12 mouse cellular contexts compared by ENCODE assay signal in genomic region chr7:68293997-68294789, GRCm38 (mm10). TPM values are rescaled to one million over a fixed set of nuclear protein-coding genes. Genes with fewer than 3 reads are reported as not detected.
DNase-seq lines count a peak whose midpoint lies in the region; ATAC-seq and TF ChIP-seq lines count a peak whose summit lies in the region.
"Had no signal": no experiment of that assay in that cellular context is flagged by ENCODE, and none has a peak within 500 bp of the region (broad histone marks: within the 10 kb centered on the region; RNA-seq: fewer than 3 reads in every experiment).

No protein-coding gene starts in this region.

- H3K4me3 ChIP-seq in heart, postnatal 0 days (ENCODE audit: low read depth, low read length), result no peak overlapping the region
- H3K4me3 ChIP-seq in heart, embryonic 10.5 days, result no peak overlapping the region
- H3K4me3 ChIP-seq in embryonic facial prominence, embryonic 12.5 days, result no peak overlapping the region
- H3K4me3 ChIP-seq in limb, embryonic 12.5 days (replicated peaks), result no peak overlapping the region
- H3K4me3 ChIP-seq in forebrain, embryonic 12.5 days (replicated peaks), result no peak overlapping the region
- no peak overlapping the region for H3K4me3 ChIP-seq in liver, postnatal 0 days (ENCODE audit: low read depth, low read length)
- H3K4me3 ChIP-seq: megakaryocyte, embryonic 14.5 days had no signal

- H3K36me3 ChIP-seq in heart, postnatal 0 days (replicated peaks; ENCODE audit: control insufficient read depth, insufficient read depth, low read length), result no peaks in the 10 kb centered on the region
- H3K36me3 ChIP-seq in heart, embryonic 10.5 days, result no peaks in the 10 kb centered on the region
- H3K36me3 ChIP-seq in embryonic facial prominence, embryonic 12.5 days, result no peaks in the 10 kb centered on the region
- H3K36me3 ChIP-seq in limb, embryonic 12.5 days, result no peaks in the 10 kb centered on the region
- H3K36me3 ChIP-seq in forebrain, embryonic 12.5 days (replicated peaks), result no peaks in the 10 kb centered on the region
- H3K36me3 ChIP-seq in liver, postnatal 0 days (replicated peaks; ENCODE audit: insufficient read depth, low read length), result no peaks in the 10 kb centered on the region

- no peak for DNase-seq in heart, postnatal 0 days (ENCODE audit: low spot score)
- DNase-seq in heart, embryonic 10.5 days (ENCODE audit: low spot score), result no peak
- DNase-seq in R1 (ENCODE audit: low read depth, low spot score), result peak; percentile 39
- no peak for DNase-seq in right cerebral cortex, adult 2 months (ENCODE audit: low spot score in 2 of 2)
- DNase-seq in liver, postnatal 0 days, result no peak
- DNase-seq: cerebellum, postnatal 25 days; retina, postnatal 1 day had no signal

- H3K4me2 ChIP-seq in heart, postnatal 0 days (ENCODE audit: low read depth, low read length), result peak overlapping the region; percentile 21; the same call in 1 of the 2 replicates
- H3K4me2 ChIP-seq in embryonic facial prominence, embryonic 12.5 days (replicated peaks), result peak overlapping the region; percentile 30
- peak overlapping the region; percentile 14 for H3K4me2 ChIP-seq in limb, embryonic 12.5 days
- H3K4me2 ChIP-seq in forebrain, embryonic 12.5 days, result no peak overlapping the region
- H3K4me2 ChIP-seq in liver, postnatal 0 days (ENCODE audit: low read depth, low read length), result no peak overlapping the region
- H3K4me2 ChIP-seq: hindbrain, embryonic 14.5 days had no signal

- H3K27ac ChIP-seq in heart, postnatal 0 days (ENCODE audit: low read depth), result 0 out of 2 replicates have a peak overlapping the region, but pooled peaks have one; percentile 5
- no peak overlapping the region for H3K27ac ChIP-seq in heart, embryonic 10.5 days
- H3K27ac ChIP-seq in embryonic facial prominence, embryonic 12.5 days, result peak overlapping the region; percentile 87
- peak overlapping the region; percentile 86 for H3K27ac ChIP-seq in limb, embryonic 12.5 days
- no peak overlapping the region for H3K27ac ChIP-seq in forebrain, embryonic 12.5 days
- no peak overlapping the region for H3K27ac ChIP-seq in liver, postnatal 0 days (ENCODE audit: low read depth)
- H3K27ac ChIP-seq: hindbrain, embryonic 14.5 days had no signal

- peak; percentile 47; the same call in 1 of the 2 replicates for ATAC-seq in heart, postnatal 0 days (ENCODE audit: insufficient read depth, low read depth)
- ATAC-seq in embryonic facial prominence, embryonic 12.5 days (ENCODE audit: insufficient number of reproducible peaks, insufficient read depth, low FRiP score, low TSS enrichment), result peak; percentile 73; the same call in 1 of the 2 replicates
- ATAC-seq in limb, embryonic 12.5 days (ENCODE audit: insufficient number of reproducible peaks, insufficient read depth, low FRiP score, low TSS enrichment, low read depth), result peak; percentile 67; the same call in 1 of the 2 replicates
- no peak for ATAC-seq in forebrain, embryonic 12.5 days (ENCODE audit: low FRiP score)
- no peak for ATAC-seq in liver, postnatal 0 days

- H3K27me3 ChIP-seq in heart, postnatal 0 days (ENCODE audit: control insufficient read depth, insufficient read depth, low read length), result no peaks in the 10 kb centered on the region
- H3K27me3 ChIP-seq in heart, embryonic 10.5 days (ENCODE audit: insufficient read depth, poor library complexity, severe bottlenecking), result no peaks in the 10 kb centered on the region
- no peaks in the 10 kb centered on the region for H3K27me3 ChIP-seq in embryonic facial prominence, embryonic 12.5 days
- no peaks in the 10 kb centered on the region for H3K27me3 ChIP-seq in limb, embryonic 12.5 days
- H3K27me3 ChIP-seq in forebrain, embryonic 12.5 days, result no peaks in the 10 kb centered on the region
- no peaks in the 10 kb centered on the region for H3K27me3 ChIP-seq in liver, postnatal 0 days (ENCODE audit: insufficient read depth, low read length)
- H3K27me3 ChIP-seq: megakaryocyte, embryonic 14.5 days had no signal

- no peak for TF ChIP-seq CTCF in heart, postnatal 0 days (IDR thresholded peaks at IDR 0.05; ENCODE audit: low read depth)
- TF ChIP-seq CTCF in liver, postnatal 0 days (IDR thresholded peaks at IDR 0.05; ENCODE audit: low read depth), result no peak

- no peaks in the 10 kb centered on the region for H3K4me1 ChIP-seq in heart, postnatal 0 days (ENCODE audit: control insufficient read depth, insufficient read depth)
- H3K4me1 ChIP-seq in heart, embryonic 10.5 days, result 0 out of 2 replicates have a peak, but pooled peaks cover 6% of the 10 kb centered on the region
- H3K4me1 ChIP-seq in embryonic facial prominence, embryonic 12.5 days, result peaks cover 12% of the 10 kb centered on the region
- H3K4me1 ChIP-seq in limb, embryonic 12.5 days (replicated peaks), result peaks cover 19% of the 10 kb centered on the region
- no peaks in the 10 kb centered on the region for H3K4me1 ChIP-seq in forebrain, embryonic 12.5 days
- no peaks in the 10 kb centered on the region for H3K4me1 ChIP-seq in liver, postnatal 0 days (ENCODE audit: insufficient read depth)

- no peaks in the 10 kb centered on the region for H3K9me3 ChIP-seq in heart, postnatal 0 days (replicated peaks; ENCODE audit: control insufficient read depth, low read length)
- H3K9me3 ChIP-seq in heart, embryonic 10.5 days, result no peaks in the 10 kb centered on the region
- no peaks in the 10 kb centered on the region for H3K9me3 ChIP-seq in embryonic facial prominence, embryonic 12.5 days
- H3K9me3 ChIP-seq in limb, embryonic 12.5 days, result no peaks in the 10 kb centered on the region
- no peaks in the 10 kb centered on the region for H3K9me3 ChIP-seq in forebrain, embryonic 12.5 days
- no peaks in the 10 kb centered on the region for H3K9me3 ChIP-seq in liver, postnatal 0 days (ENCODE audit: low read length)
- H3K9me3 ChIP-seq: megakaryocyte, embryonic 14.5 days had no signal

- H3K9ac ChIP-seq in heart, postnatal 0 days (replicated peaks; ENCODE audit: low read depth, low read length), result no peak overlapping the region
- H3K9ac ChIP-seq in embryonic facial prominence, embryonic 12.5 days, result no peak overlapping the region
- H3K9ac ChIP-seq in limb, embryonic 12.5 days (replicated peaks), result no peak overlapping the region
- no peak overlapping the region for H3K9ac ChIP-seq in forebrain, embryonic 12.5 days
- H3K9ac ChIP-seq in liver, postnatal 0 days (replicated peaks), result no peak overlapping the region
- H3K9ac ChIP-seq: hindbrain, embryonic 14.5 days had no signal

- WGBS in heart, postnatal 0 days, result 50% methylated on average over 16 of the region's 16 CpGs
- WGBS in heart, embryonic 10.5 days, result 69% methylated on average over 16 of the region's 16 CpGs
- 39% methylated on average over 16 of the region's 16 CpGs for WGBS in embryonic facial prominence, embryonic 12.5 days
- WGBS in limb, embryonic 12.5 days, result 32% methylated on average over 16 of the region's 16 CpGs
- 79% methylated on average over 16 of the region's 16 CpGs for WGBS in forebrain, embryonic 12.5 days
- WGBS in liver, postnatal 0 days (ENCODE audit: insufficient replicate concordance), result 72% methylated on average over 16 of the region's 16 CpGs

- no peak for TF ChIP-seq EP300 in heart, postnatal 0 days (IDR thresholded peaks at IDR 0.05; ENCODE audit: low read depth)
- TF ChIP-seq EP300 in liver, postnatal 0 days (IDR thresholded peaks at IDR 0.05; ENCODE audit: low read depth), result no peak

RNA-seq across cellular contexts. Expression of gene Fam169b, which starts 20.6 kb away (rescaled TPM):
- total RNA-seq in heart, postnatal 0 days (2014; rRNA removed; ENCODE audit: low replicate concordance), result 0.08 and 1.7 TPM in 2 replicates
- 0.12 and 0.18 TPM in 2 replicates for polyA plus RNA-seq in heart, postnatal 0 days (2015; fragmentation: Nextera tagmentation; extraction: Ambion mirVana)
- polyA plus RNA-seq in heart, embryonic 10.5 days (2016; fragmentation: Nextera tagmentation; extraction: Ambion mirVana), result 0.19 and 0.28 TPM in 2 replicates
- polyA plus RNA-seq in embryonic facial prominence, embryonic 12.5 days (2016; fragmentation: Nextera tagmentation; extraction: Ambion mirVana), result 1.4 and 2.3 TPM in 2 replicates
- 1.6 and 1.8 TPM in 2 replicates for polyA plus RNA-seq in limb, embryonic 12.5 days (2016; fragmentation: Nextera tagmentation; extraction: Ambion mirVana)
- polyA plus RNA-seq in forebrain, embryonic 12.5 days (2016; fragmentation: Nextera tagmentation; extraction: Ambion mirVana), result 0.49 and 0.74 TPM in 2 replicates
- 4.5 and 4.7 TPM in 2 replicates for polyA plus RNA-seq in liver, postnatal 0 days (2015; fragmentation: Nextera tagmentation; extraction: Ambion mirVana)

RNA-seq across cellular contexts. Expression of gene Pgpep1l, which starts 30.2 kb away (rescaled TPM):
- 1.2 TPM in 1 of 2 replicates, not detected in the other for total RNA-seq in heart, postnatal 0 days (2014; rRNA removed; ENCODE audit: low replicate concordance)
- polyA plus RNA-seq in heart, postnatal 0 days (2015; fragmentation: Nextera tagmentation; extraction: Ambion mirVana), result 0.18 TPM in 1 of 2 replicates, not detected in the other
- polyA plus RNA-seq in heart, embryonic 10.5 days (2016; fragmentation: Nextera tagmentation; extraction: Ambion mirVana), result not detected in 2 replicates
- not detected in 2 replicates for polyA plus RNA-seq in embryonic facial prominence, embryonic 12.5 days (2016; fragmentation: Nextera tagmentation; extraction: Ambion mirVana)
- not detected in 2 replicates for polyA plus RNA-seq in limb, embryonic 12.5 days (2016; fragmentation: Nextera tagmentation; extraction: Ambion mirVana)
- not detected in 2 replicates for polyA plus RNA-seq in forebrain, embryonic 12.5 days (2016; fragmentation: Nextera tagmentation; extraction: Ambion mirVana)
- polyA plus RNA-seq in liver, postnatal 0 days (2015; fragmentation: Nextera tagmentation; extraction: Ambion mirVana), result not detected in 2 replicates

Comparison
In these comparisons a context has a peak if more than half of its experiments do, and no peak if none do; other contexts are left out.
1. H3K27ac ChIP-seq: peak in heart, postnatal 0 days (single experiment), embryonic facial prominence, embryonic 12.5 days (single experiment) and limb, embryonic 12.5 days (single experiment); none in heart, embryonic 10.5 days (single experiment), forebrain, embryonic 12.5 days (single experiment) and liver, postnatal 0 days (single experiment).
2. ATAC-seq: peak in heart, postnatal 0 days (single experiment), embryonic facial prominence, embryonic 12.5 days (single experiment) and limb, embryonic 12.5 days (single experiment); none in forebrain, embryonic 12.5 days (single experiment) and liver, postnatal 0 days (single experiment).
3. H3K4me2 ChIP-seq: peak in heart, postnatal 0 days (single experiment), embryonic facial prominence, embryonic 12.5 days (single experiment) and limb, embryonic 12.5 days (single experiment); none in forebrain, embryonic 12.5 days (single experiment) and liver, postnatal 0 days (single experiment).